Mouse (Mus musculus): ENCODE results near the gene Aars2. TPM values are rescaled to one million over a fixed set of nuclear protein-coding genes. Genes with fewer than 3 reads are reported as not detected.
A peak's percentile ranks its signal among the peaks of the same experiment; 100 is the strongest.

Gene Aars2
- total RNA-seq, 2 experiments from 2014 or later: 5.5 to 8.3 TPM

GRCm38 (mm10) chr17:45556107-45556489, 49.5 kb downstream of the Aars2 start:
- ATAC-seq (replicated peaks; ENCODE audit: poor library complexity, severe bottlenecking): no peak

- peak; percentile 27 for ATAC-seq (replicated peaks; ENCODE audit: poor library complexity, severe bottlenecking)
These were observed 50.0 kb downstream of the Aars2 start for GRCm38 (mm10) chr17:45556514-45557245.

- ATAC-seq (replicated peaks; ENCODE audit: poor library complexity, severe bottlenecking): 0 out of 2 replicates have a peak, but pooled peaks have one; percentile 4
These were observed 50.7 kb downstream of the Aars2 start for GRCm38 (mm10) chr17:45557246-45557824.

- peak; percentile 12 for ATAC-seq (replicated peaks; ENCODE audit: poor library complexity, severe bottlenecking)
These were observed 51.6 kb downstream of the Aars2 start for GRCm38 (mm10) chr17:45557998-45558862.

- ATAC-seq (replicated peaks; ENCODE audit: poor library complexity, severe bottlenecking): no peak
These were observed 53.3 kb downstream of the Aars2 start for GRCm38 (mm10) chr17:45559732-45560525.

- ATAC-seq (replicated peaks; ENCODE audit: poor library complexity, severe bottlenecking): no peak
These were observed 56.6 kb downstream of the Aars2 start for GRCm38 (mm10) chr17:45563216-45563615.

GRCm38 (mm10) chr17:45563655-45564530, 57.3 kb downstream of the Aars2 start, which contains the start of gene Slc35b2:
Slc35b2 (plus strand) TSS chr17:45563874.
- peak; percentile 73 for ATAC-seq (replicated peaks; ENCODE audit: poor library complexity, severe bottlenecking)

- no peak for ATAC-seq (replicated peaks; ENCODE audit: poor library complexity, severe bottlenecking)
These were observed 58.0 kb downstream of the Aars2 start for GRCm38 (mm10) chr17:45564531-45565084.

GRCm38 (mm10) chr17:45565103-45565502, 58.5 kb downstream of the Aars2 start:
- no peak for ATAC-seq (replicated peaks; ENCODE audit: poor library complexity, severe bottlenecking)

- peak; percentile 4; the same call in 1 of the 2 replicates for ATAC-seq (replicated peaks; ENCODE audit: poor library complexity, severe bottlenecking)
These were observed 59.4 kb downstream of the Aars2 start for GRCm38 (mm10) chr17:45566031-45566359.

GRCm38 (mm10) chr17:45566360-45567161, 59.9 kb downstream of the Aars2 start:
- no peak for ATAC-seq (replicated peaks; ENCODE audit: poor library complexity, severe bottlenecking)

- no peak for ATAC-seq (replicated peaks; ENCODE audit: poor library complexity, severe bottlenecking)
These were observed 60.5 kb downstream of the Aars2 start for GRCm38 (mm10) chr17:45567162-45567601.

GRCm38 (mm10) chr17:45568990-45569389, 62.3 kb downstream of the Aars2 start:
- no peak for ATAC-seq (replicated peaks; ENCODE audit: poor library complexity, severe bottlenecking)

GRCm38 (mm10) chr17:45569999-45570398, 63.4 kb downstream of the Aars2 start:
- no peak for ATAC-seq (replicated peaks; ENCODE audit: poor library complexity, severe bottlenecking)
